Mouse (Mus musculus) lung, postnatal 0 days (tissue): ENCODE results near the gene Ldb1.

Experiments used
- CTCF ChIP-seq: IDR thresholded peaks from 2 replicates; pipeline ENCODE4 v1.5.1; 2016; ENCODE audit warnings: antibody characterized with exemption, mild to moderate bottlenecking
- EP300 ChIP-seq: IDR thresholded peaks from 2 replicates; pipeline ENCODE4 v1.6.1; 2016; ENCODE audit warnings: antibody characterized with exemption, mild to moderate bottlenecking, control low read depth

- TF ChIP-seq EP300: no peak
- TF ChIP-seq CTCF: peak; percentile 72
Measured at GRCm38 (mm10) chr19:46055752-46056387, 10.9 kb upstream of the Ldb1 start.
